Mouse (Mus musculus) hindbrain, embryonic 11.5 days (tissue): ENCODE measurements around the gene Ube4a. TPM values are rescaled to one million over a fixed set of nuclear protein-coding genes. Genes with fewer than 3 reads are reported as not detected.

Source experiments
- ATAC-seq: fragments of 200-750 bp; cut with Nextera tagmentation; 2 replicates; pipeline ENCODE4 v1.8.0; 2017; ENCODE audit warnings: mild to moderate bottlenecking, moderate TSS enrichment, moderate library complexity; ENCODE audit not compliant: low FRiP score
- DNase-seq: peaks from one replicate; pipeline ENCODE4 v3.0.0-alpha.2; 2015; ENCODE audit warnings: low spot score
- H3K27ac ChIP-seq: fragments of 300-500 bp; sonication (generic); 2 replicates; pipeline ENCODE4 v1.5.1; 2014; ENCODE audit warnings: mild to moderate bottlenecking, low read depth, low read length
- H3K27me3 ChIP-seq: fragments of 300-500 bp; sonication (generic); 2 replicates; pipeline ENCODE4 v1.6.1; 2014; ENCODE audit warnings: mild to moderate bottlenecking, low read length, moderate library complexity, mixed read lengths; ENCODE audit not compliant: control insufficient read depth, insufficient read depth
- H3K36me3 ChIP-seq: fragments of 300-500 bp; sonication (generic); 2 replicates; pipeline ENCODE4 v1.6.1; 2014; ENCODE audit warnings: mild to moderate bottlenecking, low read length, moderate library complexity, mixed read lengths; ENCODE audit not compliant: control insufficient read depth, insufficient read depth
- H3K4me1 ChIP-seq: fragments of 300-500 bp; sonication (generic); replicated peaks from 2 replicates; pipeline ENCODE4 v1.6.1; 2014; ENCODE audit warnings: low read length, mixed read lengths; ENCODE audit not compliant: control insufficient read depth, insufficient read depth
- H3K4me2 ChIP-seq: fragments of 300-500 bp; sonication (generic); replicated peaks from 2 replicates; pipeline ENCODE4 v1.6.1; 2014; ENCODE audit warnings: mild to moderate bottlenecking, low read depth, low read length
- H3K4me3 ChIP-seq: fragments of 300-500 bp; sonication (generic); 2 replicates; pipeline ENCODE4 v1.5.1; 2014; ENCODE audit warnings: low read depth, low read length
- H3K9ac ChIP-seq: fragments of 300-500 bp; sonication (generic); 2 replicates; pipeline ENCODE4 v1.6.1; 2014; ENCODE audit warnings: low read depth, low read length
- H3K9me3 ChIP-seq: fragments of 300-500 bp; sonication (generic); 2 replicates; pipeline ENCODE4 v1.6.1; 2016; ENCODE audit warnings: low read length; ENCODE audit not compliant: control insufficient read depth
- WGBS: fragments of 180-500 bp; shearing (Covaris S2); extraction: QIAGEN DNeasy Blood & Tissue Kit; methylation state at CpG from one replicate; pipeline ENCODE4 v1.1.7; 2014; 5-methylcytosine and 5-hydroxymethylcytosine counted together
- polyA plus RNA-seq: library from polyadenylated mRNA; unstranded; fragments of >200 nt; fragmentation: Nextera tagmentation; extraction: Ambion mirVana; gene quantifications from 2 replicates; pipeline ENCODE4 v1.2.1, GENCODE M21; 2014

The Ube4a gene
- polyA plus RNA-seq, 1 experiment from 2014 or later: 47.3 TPM

- peak; percentile 1; the same call in 1 of the 2 replicates for ATAC-seq
Observed at GRCm38 (mm10) chr9:44882981-44883569, 82.3 kb downstream of the Ube4a start.

GRCm38 (mm10) chr9:44882436-44882980 is 82.9 kb downstream of the Ube4a start:
- Histone ChIP-seq H3K27me3 (no peaks in the 10 kb centered on the region), H3K4me3 (peak overlapping the region; percentile 99), H3K4me2 (peak overlapping the region; percentile 85), H3K9ac (peak overlapping the region; percentile 67), H3K4me1 (peaks cover 5% of the 10 kb centered on the region; the same call in 1 of the 2 replicates), H3K36me3 (no peaks in the 10 kb centered on the region), H3K9me3 (no peaks in the 10 kb centered on the region), H3K27ac (peak overlapping the region; percentile 99)
- ATAC-seq: peak; percentile 64
- WGBS: under 1% methylated on average over 24 of the region's 27 CpGs
- peak; percentile 75 for DNase-seq

More at GRCm38 (mm10) chr9:44882981-44883569, 82.3 kb downstream of the Ube4a start:
- Histone ChIP-seq H3K4me1 (peaks cover 5% of the 10 kb centered on the region; the same call in 1 of the 2 replicates), H3K27me3 (no peaks in the 10 kb centered on the region), H3K36me3 (no peaks in the 10 kb centered on the region), H3K4me2 (peak overlapping the region; percentile 85), H3K4me3 (peak overlapping the region; percentile 99), H3K27ac (peak overlapping the region; percentile 99), H3K9ac (peak overlapping the region; percentile 67), H3K9me3 (no peaks in the 10 kb centered on the region)
- WGBS: 0% methylated on average over 21 of the region's 21 CpGs
- DNase-seq: peak; percentile 63

DNA sequence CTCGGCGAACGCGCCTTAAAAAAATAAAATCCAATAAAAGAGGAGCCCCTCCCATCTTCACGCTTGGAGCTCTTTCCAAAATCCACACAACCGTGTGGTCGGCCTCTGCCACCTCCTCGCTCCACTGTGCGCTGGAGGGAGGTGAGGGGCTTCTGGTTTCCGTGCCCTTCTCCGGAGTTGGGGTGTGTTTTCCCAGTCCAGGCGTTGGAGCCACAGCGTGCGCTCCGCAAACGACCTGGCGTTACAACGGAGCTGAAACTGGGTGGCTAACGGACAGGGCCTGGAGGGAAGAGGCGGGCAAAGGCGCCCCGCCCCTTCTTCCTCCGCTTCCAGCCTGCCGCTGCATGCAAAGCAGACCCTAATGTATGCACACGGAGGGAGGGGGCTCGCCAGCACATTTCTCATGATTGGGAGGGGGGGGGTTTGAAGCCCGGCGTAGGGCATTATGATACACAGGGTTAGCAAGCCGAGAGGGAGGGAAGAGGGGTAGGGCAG is 83.4 kb downstream of the Ube4a start:
- H3K36me3 ChIP-seq: no peaks in the 10 kb centered on the region
- peak overlapping the region; percentile 99 for H3K27ac ChIP-seq
- under 1% methylated on average over 26 of the region's 29 CpGs for WGBS
- no peaks in the 10 kb centered on the region for H3K27me3 ChIP-seq
- peak overlapping the region; percentile 99 for H3K4me3 ChIP-seq
- H3K9ac ChIP-seq: peak overlapping the region; percentile 82
- ATAC-seq: peak; percentile 87
- H3K9me3 ChIP-seq: no peaks in the 10 kb centered on the region
- DNase-seq: peak; percentile 91
- peak overlapping the region; percentile 85 for H3K4me2 ChIP-seq
- H3K4me1 ChIP-seq: peaks cover 5% of the 10 kb centered on the region; the same call in 1 of the 2 replicates

GRCm38 (mm10) chr9:44881221-44881871 is 84.1 kb downstream of the Ube4a start, which contains the start of gene Kmt2a:
TSS of gene Kmt2a (minus strand) at chr9:44881296.
- Histone ChIP-seq H3K27ac (peak within 1 kb of the TSS; percentile 99), H3K9me3 (no peaks in the 10 kb centered on the region), H3K36me3 (no peaks in the 10 kb centered on the region), H3K4me3 (peak within 1 kb of the TSS; percentile 99), H3K9ac (peak within 1 kb of the TSS; percentile 98), H3K4me2 (peak within 1 kb of the TSS; percentile 91), H3K27me3 (no peaks in the 10 kb centered on the region), H3K4me1 (peaks cover 5% of the 10 kb centered on the region; the same call in 1 of the 2 replicates)
- ATAC-seq: peak; percentile 66
- WGBS: under 1% methylated on average over 49 of the region's 71 CpGs
- peak; percentile 98 for DNase-seq

DNA sequence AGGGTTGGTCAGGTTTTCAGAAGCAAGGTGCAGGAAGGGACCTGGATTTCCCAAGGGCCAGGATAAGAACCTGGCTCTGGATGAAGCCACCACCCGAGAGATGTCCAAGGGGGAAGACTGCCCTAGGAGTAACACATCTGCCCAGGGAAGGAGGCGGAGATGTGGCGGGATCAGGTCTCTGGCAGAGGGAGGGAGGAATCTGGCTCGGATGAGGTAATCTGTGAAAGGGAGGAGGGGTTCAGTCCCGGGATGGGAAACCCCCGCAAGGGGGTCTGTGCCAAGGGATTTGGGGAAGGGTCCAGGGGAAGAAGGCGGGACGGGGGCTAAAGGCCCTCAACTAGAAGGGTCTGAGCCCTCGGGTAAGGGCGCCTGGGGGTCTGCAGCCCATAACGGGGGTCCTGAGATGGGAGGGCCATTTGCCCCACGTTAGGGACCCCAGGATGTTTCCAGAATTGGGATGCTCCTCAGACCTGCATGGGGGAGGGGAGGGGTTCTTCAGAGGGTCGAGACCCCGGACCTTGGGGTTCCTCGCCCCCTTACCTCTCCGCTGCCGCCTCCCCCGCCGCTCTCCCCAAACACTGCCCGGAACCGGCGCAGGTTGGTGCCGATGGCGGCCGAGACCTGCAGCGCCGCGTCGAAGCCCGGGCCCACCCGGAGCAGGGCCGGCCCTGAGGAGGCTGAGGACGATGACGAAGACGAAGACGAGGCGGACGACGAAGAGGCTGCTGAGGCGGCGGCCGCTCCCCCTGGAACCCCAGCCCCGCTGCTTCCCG is 84.9 kb downstream of the Ube4a start:
- peak; percentile 50 for DNase-seq
- Histone ChIP-seq H3K4me2 (peak overlapping the region; percentile 91), H3K27me3 (no peaks in the 10 kb centered on the region), H3K9me3 (no peaks in the 10 kb centered on the region), H3K4me3 (peak overlapping the region; percentile 99), H3K4me1 (peaks cover 5% of the 10 kb centered on the region; the same call in 1 of the 2 replicates), H3K36me3 (no peaks in the 10 kb centered on the region; the same call in 1 of the 2 replicates), H3K27ac (peak overlapping the region; percentile 99), H3K9ac (peak overlapping the region; percentile 98)
- ATAC-seq: peak; percentile 4
- 1% methylated on average over 40 of the region's 44 CpGs for WGBS

- H3K9ac ChIP-seq: peak overlapping the region; percentile 98
- no peak for ATAC-seq
- H3K4me2 ChIP-seq: peak overlapping the region; percentile 91
- no peaks in the 10 kb centered on the region for H3K27me3 ChIP-seq
- DNase-seq: peak; percentile 45
- WGBS: 1% methylated on average over 13 of the region's 13 CpGs
- H3K27ac ChIP-seq: peak overlapping the region; percentile 99
- no peaks in the 10 kb centered on the region for H3K9me3 ChIP-seq
- peaks cover 5% of the 10 kb centered on the region; the same call in 1 of the 2 replicates for H3K4me1 ChIP-seq
- H3K4me3 ChIP-seq: peak overlapping the region; percentile 99
- no peaks in the 10 kb centered on the region; the same call in 1 of the 2 replicates for H3K36me3 ChIP-seq
Observed at GRCm38 (mm10) chr9:44879694-44880271, 85.6 kb downstream of the Ube4a start.

GRCm38 (mm10) chr9:44878776-44879500 is 86.5 kb downstream of the Ube4a start:
- DNase-seq: peak; percentile 25
- no peaks in the 10 kb centered on the region for H3K9me3 ChIP-seq
- H3K4me3 ChIP-seq: peak overlapping the region; percentile 99
- no peaks in the 10 kb centered on the region; the same call in 1 of the 2 replicates for H3K36me3 ChIP-seq
- WGBS: 29% methylated on average over 9 of the region's 9 CpGs
- H3K4me1 ChIP-seq: peaks cover 5% of the 10 kb centered on the region; the same call in 1 of the 2 replicates
- peak overlapping the region; percentile 98 for H3K9ac ChIP-seq
- ATAC-seq: no peak
- peak overlapping the region; percentile 99; the same call in 1 of the 2 replicates for H3K27ac ChIP-seq
- peak overlapping the region; percentile 91 for H3K4me2 ChIP-seq
- H3K27me3 ChIP-seq: no peaks in the 10 kb centered on the region
